In the genomic region with DNA sequence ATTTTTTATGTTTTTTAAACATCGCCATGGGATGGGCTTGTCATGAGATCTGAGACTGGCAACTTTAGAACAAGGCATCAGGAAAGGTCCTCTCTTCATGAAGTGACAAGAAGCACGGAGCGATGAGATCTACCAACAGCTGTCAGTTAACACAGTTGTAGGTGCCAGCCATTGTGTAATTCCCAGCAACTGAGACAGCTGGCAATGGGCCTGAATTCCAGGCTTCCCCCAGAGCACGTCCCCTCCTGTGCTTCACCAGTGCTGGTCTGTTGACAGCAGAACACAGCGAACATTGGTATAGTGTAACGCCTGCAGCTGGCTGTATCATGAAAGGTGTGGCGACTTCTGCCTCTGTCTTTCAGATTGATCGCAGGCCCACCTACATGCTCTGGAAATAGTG, we compare ENCODE assay signal across 8 mouse cellular contexts. TPM values are rescaled to one million over a fixed set of nuclear protein-coding genes. Genes with fewer than 3 reads are reported as not detected.
DNase-seq lines count a peak whose midpoint lies in the region; ATAC-seq and TF ChIP-seq lines count a peak whose summit lies in the region.
"Had no signal": no experiment of that assay in that cellular context is flagged by ENCODE, and none has a peak within 500 bp of the region (broad histone marks: within the 10 kb centered on the region; RNA-seq: fewer than 3 reads in every experiment).

No protein-coding gene starts in this region.

- H3K27ac ChIP-seq in liver, adult 2 months (replicated peaks; ENCODE audit: insufficient read depth, low read depth, low read length): no peak overlapping the region
- H3K27ac ChIP-seq in gastrocnemius, adult 2 months: no peak overlapping the region
- peak overlapping the region; percentile 68 for H3K27ac ChIP-seq in heart, embryonic 16.5 days (ENCODE audit: low read length)

- no peak overlapping the region for H3K9ac ChIP-seq in liver, adult 2 months (ENCODE audit: low read depth, low read length)
- no peak overlapping the region; the same call in 1 of the 2 replicates for H3K9ac ChIP-seq in heart, embryonic 16.5 days (ENCODE audit: low read length)

- peak; percentile 86 for ATAC-seq in heart, embryonic 16.5 days (replicated peaks; ENCODE audit: extremely low read depth, insufficient read depth, low FRiP score)
- ATAC-seq: activated CD4-positive, CD25-positive, alpha-beta regulatory T cell, adult 4 months had no signal

- H3K4me3 ChIP-seq in liver, adult 2 months (ENCODE audit: insufficient read depth, low read depth, low read length): no peak overlapping the region
- H3K4me3 ChIP-seq in gastrocnemius, adult 2 months: no peak overlapping the region
- 0 out of 2 replicates have a peak overlapping the region, but pooled peaks have one; percentile 3 for H3K4me3 ChIP-seq in heart, embryonic 16.5 days (ENCODE audit: low read length)

- H3K79me2 ChIP-seq in liver, adult 2 months (ENCODE audit: control insufficient read depth, insufficient read depth, low read length): no peaks in the 10 kb centered on the region

- peak; percentile 62 for DNase-seq in liver, adult 2 months (ENCODE audit: extremely low read depth, low read depth, low spot score)
- no peak for DNase-seq in liver
- DNase-seq in gastrocnemius, adult 2 months: peak; percentile 70
- peak; percentile 83 for DNase-seq in lung, postnatal 10 days
- no peak for DNase-seq in spleen, postnatal 36 days (ENCODE audit: low spot score in 2 of 2)
- no peak for DNase-seq in left cerebral cortex, postnatal 36 days (ENCODE audit: low spot score in 2 of 2)

- intact Hi-C loops in gastrocnemius, adult 2 months (cut with DNase I): no loop called here
- intact Hi-C loops in left cerebral cortex, postnatal 36 days (cut with DNase I): no loop called here

- TF ChIP-seq CTCF in liver, adult 2 months (IDR thresholded peaks at IDR 0.05; ENCODE audit: low read depth, low read length): no peak
- TF ChIP-seq CTCF in gastrocnemius, adult 2 months (IDR thresholded peaks at IDR 0.05): no peak

- WGBS in liver, adult 2 months: 54% methylated on average over 8 of the region's 8 CpGs
- WGBS in heart, embryonic 16.5 days: 21% methylated on average over 8 of the region's 8 CpGs

- 0 out of 2 replicates have a peak, but pooled peaks cover 3% of the 10 kb centered on the region for H3K9me3 ChIP-seq in heart, embryonic 16.5 days (replicated peaks; ENCODE audit: control insufficient read depth, low read length)

- peak overlapping the region; percentile 42; the same call in 1 of the 2 replicates for H3K4me2 ChIP-seq in heart, embryonic 16.5 days (ENCODE audit: low read depth, low read length)

- H3K27me3 ChIP-seq in liver, adult 2 months (ENCODE audit: control insufficient read depth, insufficient read depth, low read length): no peaks in the 10 kb centered on the region
- no peaks in the 10 kb centered on the region for H3K27me3 ChIP-seq in heart, embryonic 16.5 days (ENCODE audit: control insufficient read depth, insufficient read depth, low read length)

- no peak for TF ChIP-seq POLR2A in liver, adult 2 months (IDR thresholded peaks at IDR 0.05; ENCODE audit: extremely low read depth, insufficient read depth, low read length)

- H3K4me1 ChIP-seq in liver, adult 2 months (ENCODE audit: control insufficient read depth, insufficient read depth, low read length): peaks cover 4% of the 10 kb centered on the region; the same call in 1 of the 2 replicates
- H3K4me1 ChIP-seq in heart, embryonic 16.5 days (ENCODE audit: control insufficient read depth, insufficient read depth, low read length): peaks cover 14% of the 10 kb centered on the region

- no peaks in the 10 kb centered on the region for H3K36me3 ChIP-seq in liver, adult 2 months (ENCODE audit: control insufficient read depth, insufficient read depth, low read length)
- no peaks in the 10 kb centered on the region for H3K36me3 ChIP-seq in heart, embryonic 16.5 days (ENCODE audit: control insufficient read depth, insufficient read depth)

RNA-seq across cellular contexts. Expression of a gene that starts 45.5 kb away (rescaled TPM):
- 27.8 and 28.1 TPM in 2 replicates for total RNA-seq in liver, adult 2 months (2014; rRNA removed)
- 15.8 and 16.2 TPM in 2 replicates for polyA plus RNA-seq in liver, adult 2 months (2012; rRNA removed)
- total RNA-seq in gastrocnemius, adult 2 months (2021): 10 to 100 TPM; 12.6 to 14.9 TPM
- 3.1 and 3.3 TPM in 2 replicates for polyA plus RNA-seq in heart, embryonic 16.5 days (2015; fragmentation: Nextera tagmentation; extraction: Ambion mirVana)
- total RNA-seq in left cerebral cortex, postnatal 36 days (2021): 10 to 100 TPM; 14.3 to 15.9 TPM

Comparison
In these comparisons a context has a peak if more than half of its experiments do, and no peak if none do; other contexts are left out.
1. DNase-seq: peak in liver, adult 2 months (single experiment), gastrocnemius, adult 2 months (single experiment) and lung, postnatal 10 days (single experiment); none in liver (single experiment), spleen, postnatal 36 days (0 of 2) and left cerebral cortex, postnatal 36 days (0 of 2).